Mouse (Mus musculus) CH12.LX (cell line): ENCODE measurements at regions not wholly inside any gene's neighbourhood (a gene's known extent, or its start where the extent isn't known, plus 50 kb on each side); places are given as distances from the start of the nearest gene placed in this dataset.

Experiments
- DNase-seq: peaks from one replicate; pipeline ENCODE4 v3.0.0-alpha.2; 2013; ENCODE audit errors: extremely low read depth
- H3K27ac ChIP-seq: 2 replicates; pipeline ENCODE4 v1.5.1; 2012; ENCODE audit warnings: low read depth, mild to moderate bottlenecking, control low read depth, moderate library complexity; ENCODE audit not compliant: insufficient read depth
- H3K27me3 ChIP-seq: replicated peaks from 2 replicates; pipeline ENCODE3; 2012; ENCODE audit warnings: inconsistent platforms
- H3K36me3 ChIP-seq, 2 experiments: replicated peaks in 1 of 2; 2 replicates each; pipeline versions ENCODE3 to v1.6.1; 2012; ENCODE audit warnings: inconsistent platforms in 1 of 2, low read length in 1 of 2, mild to moderate bottlenecking in 1 of 2, mixed read lengths in 1 of 2, moderate library complexity in 1 of 2; ENCODE audit not compliant: control insufficient read depth in 1 of 2, insufficient read depth in 1 of 2
- H3K4me1 ChIP-seq, 2 experiments: 2 replicates each; pipeline ENCODE4 v1.6.1; 2012; ENCODE audit warnings: inconsistent platforms in 1 of 2, moderate library complexity in 1 of 2; ENCODE audit not compliant: insufficient read depth in 2 of 2, control insufficient read depth in 1 of 2
- H3K4me2 ChIP-seq: 2 replicates; pipeline ENCODE4 v1.6.1; 2012; ENCODE audit warnings: low read depth, mild to moderate bottlenecking, control low read depth; ENCODE audit not compliant: poor library complexity, insufficient read depth, severe bottlenecking
- H3K4me3 ChIP-seq, 3 experiments: fragments of 150-350 bp in 1 of 3; sonication (generic) in 1 of 3; replicated peaks in 1 of 3; 2 replicates each; pipeline versions ENCODE3 to v1.5.1; 2011 to 2012; ENCODE audit warnings: low read depth in 2 of 3, low read length in 2 of 3, mild to moderate bottlenecking in 2 of 3, moderate library complexity in 2 of 3, control low read depth in 1 of 3, improper control_type of control experiment in 1 of 3, inconsistent platforms in 1 of 3, mixed read lengths in 1 of 3; ENCODE audit not compliant: poor library complexity in 1 of 3
- H3K79me2 ChIP-seq: replicated peaks from 2 replicates; pipeline ENCODE4 v1.6.1; 2012; ENCODE audit warnings: mild to moderate bottlenecking, moderate library complexity; ENCODE audit not compliant: control insufficient read depth, poor library complexity, insufficient read depth, severe bottlenecking; ENCODE audit errors: extremely low read depth
- H3K9ac ChIP-seq: 2 replicates; pipeline ENCODE4 v1.6.1; 2012; ENCODE audit warnings: low read depth, mild to moderate bottlenecking, control low read depth, moderate library complexity; ENCODE audit not compliant: insufficient read depth
- H3K9me3 ChIP-seq: replicated peaks from 2 replicates; pipeline ENCODE3; 2012; ENCODE audit warnings: low read length, inconsistent platforms, mixed read lengths
- BHLHE40 ChIP-seq: IDR thresholded peaks from 2 replicates; pipeline ENCODE4 v1.6.1; 2011; ENCODE audit warnings: mild to moderate bottlenecking, low read depth, low read length, improper control_type of control experiment
- CHD2 ChIP-seq: IDR thresholded peaks from 2 replicates; pipeline ENCODE4 v1.6.1; 2011; ENCODE audit warnings: low read length, improper control_type of control experiment
- CTCF ChIP-seq, 2 experiments: IDR thresholded peaks in 1 of 2; conservative IDR thresholded peaks in 1 of 2; 2 replicates each; pipeline ENCODE4 v1.5.1; 2011 to 2012; ENCODE audit warnings: low read depth in 2 of 2, low read length in 2 of 2, improper control_type of control experiment in 1 of 2, inconsistent platforms in 1 of 2, mild to moderate bottlenecking in 1 of 2, moderate library complexity in 1 of 2
- E2F4 ChIP-seq: IDR thresholded peaks from 2 replicates; pipeline ENCODE4 v1.6.1; 2011; ENCODE audit warnings: low read depth, low read length, improper control_type of control experiment; ENCODE audit not compliant: insufficient replicate concordance
- ELF1 ChIP-seq: IDR thresholded peaks from 2 replicates; pipeline ENCODE4 v1.6.1; 2014; ENCODE audit warnings: low read depth, mild to moderate bottlenecking, inconsistent platforms, low read length, improper control_type of control experiment
- EP300 ChIP-seq: IDR thresholded peaks from 2 replicates; pipeline ENCODE4 v1.6.1; 2011; ENCODE audit warnings: low read length, improper control_type of control experiment
- ETS1 ChIP-seq: conservative IDR thresholded peaks from 2 replicates; pipeline ENCODE4 v1.6.1; 2012; ENCODE audit warnings: low read depth, mild to moderate bottlenecking, inconsistent platforms, low read length, improper control_type of control experiment, moderate library complexity
- HCFC1 ChIP-seq: IDR thresholded peaks from 2 replicates; pipeline ENCODE4 v1.6.1; 2012; ENCODE audit warnings: low read depth, mild to moderate bottlenecking, inconsistent platforms, low read length, improper control_type of control experiment
- IRF4 ChIP-seq: IDR thresholded peaks from 2 replicates; pipeline ENCODE4 v1.6.1; 2014; ENCODE audit warnings: low read depth, mild to moderate bottlenecking, inconsistent platforms, low read length, improper control_type of control experiment
- JUN ChIP-seq: IDR thresholded peaks from 2 replicates; pipeline ENCODE4 v1.6.1; 2011; ENCODE audit warnings: low read depth, mild to moderate bottlenecking, low read length, improper control_type of control experiment, moderate library complexity; ENCODE audit not compliant: insufficient read depth
- JUND ChIP-seq: conservative IDR thresholded peaks from 2 replicates; pipeline ENCODE4 v1.6.1; 2011; ENCODE audit warnings: low read depth, low read length, improper control_type of control experiment
- KAT2A ChIP-seq: IDR thresholded peaks from 2 replicates; pipeline ENCODE4 v1.6.1; 2012; ENCODE audit warnings: low read length, improper control_type of control experiment, inconsistent platforms; ENCODE audit not compliant: insufficient replicate concordance
- MAZ ChIP-seq: IDR thresholded peaks from 2 replicates; pipeline ENCODE4 v1.6.1; 2012; ENCODE audit warnings: low read depth, mild to moderate bottlenecking, inconsistent platforms, low read length, improper control_type of control experiment, moderate library complexity
- MEF2A ChIP-seq: IDR thresholded peaks from 2 replicates; pipeline ENCODE4 v1.6.1; 2014; ENCODE audit warnings: low read depth, mild to moderate bottlenecking, inconsistent platforms, low read length, improper control_type of control experiment, borderline replicate concordance
- MXI1 ChIP-seq: IDR thresholded peaks from 2 replicates; pipeline ENCODE4 v1.6.1; 2011; ENCODE audit warnings: mild to moderate bottlenecking, low read depth, low read length, improper control_type of control experiment
- NELFE ChIP-seq: IDR thresholded peaks from 2 replicates; pipeline ENCODE4 v1.6.1; 2011; ENCODE audit warnings: low read depth, low read length, improper control_type of control experiment
- POLR2A ChIP-seq: IDR thresholded peaks from 2 replicates; pipeline ENCODE4 v1.6.1; 2011; ENCODE audit warnings: low read depth, mild to moderate bottlenecking, improper control_type of control experiment, low read length
- RAD21 ChIP-seq: IDR thresholded peaks from 2 replicates; pipeline ENCODE4 v1.6.1; 2011; ENCODE audit warnings: low read depth, mild to moderate bottlenecking, low read length, improper control_type of control experiment, moderate library complexity
- RCOR1 ChIP-seq: conservative IDR thresholded peaks from 2 replicates; pipeline ENCODE4 v1.6.1; 2012; ENCODE audit warnings: low read depth, mild to moderate bottlenecking, inconsistent platforms, low read length, improper control_type of control experiment
- SIN3A ChIP-seq: IDR thresholded peaks from 2 replicates; pipeline ENCODE4 v1.6.1; 2012; ENCODE audit warnings: low read length, improper control_type of control experiment, inconsistent platforms
- SMC3 ChIP-seq: IDR thresholded peaks from 2 replicates; pipeline ENCODE4 v1.6.1; 2011; ENCODE audit warnings: low read depth, low read length, improper control_type of control experiment
- TCF12 ChIP-seq: IDR thresholded peaks from 2 replicates; pipeline ENCODE4 v1.6.1; 2014; ENCODE audit warnings: low read depth, mild to moderate bottlenecking, inconsistent platforms, low read length, improper control_type of control experiment
- USF2 ChIP-seq: conservative IDR thresholded peaks from 2 replicates; pipeline ENCODE4 v1.6.1; 2011; ENCODE audit warnings: low read depth, low read length, improper control_type of control experiment
- ZC3H11A ChIP-seq: IDR thresholded peaks from 2 replicates; pipeline ENCODE4 v1.6.1; 2012; ENCODE audit warnings: low read depth, mild to moderate bottlenecking, inconsistent platforms, low read length, improper control_type of control experiment
- ZMIZ1 ChIP-seq: IDR thresholded peaks from 2 replicates; pipeline ENCODE4 v1.6.1; 2012; ENCODE audit warnings: low read depth, mild to moderate bottlenecking, inconsistent platforms, low read length, improper control_type of control experiment
- dilution Hi-C: fragments of 300-500 bp; cut with MboI; formaldehyde crosslinking; loops from 2 replicates; pipeline ENCODE4 v1.14.3; 2020; ENCODE audit warnings: low sequenced_read_pairs; ENCODE audit not compliant: extremely low pct_unique_long_range_greater_than_20kb, extremely low pct_ligation_motif_present
- in situ Hi-C: fragments of 300-500 bp; cut with MboI; formaldehyde crosslinking; loops from 3 replicates; pipeline ENCODE4 v1.14.3; 2019; ENCODE audit warnings: low sequenced_read_pairs, low pct_ligation_motif_present, low pct_unique_long_range_greater_than_20kb, mixed read lengths

DNA sequence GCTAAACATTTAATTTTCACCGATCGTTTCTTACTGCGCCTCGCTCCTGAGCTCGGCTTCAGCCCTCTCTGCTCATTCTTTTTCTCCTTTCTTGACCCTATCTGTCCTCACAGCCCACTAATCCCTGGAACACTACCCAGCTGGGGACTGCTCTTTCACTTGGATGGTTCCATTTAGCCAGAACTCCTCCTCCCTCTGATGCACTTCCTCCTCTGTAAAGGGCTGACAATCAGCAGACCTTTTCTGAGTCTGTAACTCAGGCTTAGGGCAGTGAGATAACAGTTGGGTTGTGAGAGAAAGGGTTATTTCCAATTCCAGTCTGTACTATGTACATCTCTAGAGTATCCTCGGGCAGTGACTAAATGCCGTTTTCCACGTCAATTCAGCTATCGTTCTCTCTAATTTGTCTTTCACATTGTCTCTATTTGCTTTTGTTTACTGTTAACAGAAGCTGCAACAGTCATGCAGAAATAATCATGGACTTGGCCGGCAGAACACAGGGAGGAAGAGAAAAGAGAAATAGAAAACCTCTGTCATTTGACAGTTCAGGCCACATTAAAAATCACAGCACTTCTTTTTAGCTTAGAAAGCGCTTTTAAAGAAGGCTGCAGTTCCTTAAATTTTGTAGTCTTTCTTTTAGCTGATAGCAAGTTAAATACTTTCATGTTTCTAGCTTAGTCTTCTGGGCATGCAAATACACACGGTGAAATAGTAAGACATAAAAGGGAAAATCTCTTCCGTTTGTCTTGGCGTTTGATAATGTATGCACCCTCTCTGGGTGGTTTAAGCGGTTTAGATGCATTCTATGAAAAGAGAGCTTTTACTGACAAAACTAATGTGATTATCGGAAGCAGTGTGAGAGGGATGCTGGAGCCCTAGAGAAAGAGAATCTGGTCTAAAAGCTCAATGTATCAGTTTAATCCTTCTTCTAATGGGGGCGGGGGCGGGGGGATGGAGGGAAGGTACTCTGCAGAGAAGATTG is 94.7 kb upstream of the Fam181b start:
- H3K27ac ChIP-seq = no peak overlapping the region
- dilution Hi-C loops = no loop called here
- TF ChIP-seq JUND (no peak), CHD2 (no peak), MEF2A (no peak), ZMIZ1 (no peak), BHLHE40 (no peak), E2F4 (no peak), NELFE (no peak)
- H3K27me3 ChIP-seq = no peaks in the 10 kb centered on the region
- no peaks in the 10 kb centered on the region for H3K36me3 ChIP-seq
- H3K79me2 ChIP-seq = no peaks in the 10 kb centered on the region
- peak overlapping the region; percentile 9; the same call in 1 of the 2 replicates for H3K4me2 ChIP-seq
- H3K9me3 ChIP-seq = no peaks in the 10 kb centered on the region
- no peak for DNase-seq
- no peak overlapping the region for H3K9ac ChIP-seq
- H3K4me3 ChIP-seq = no peak overlapping the region
- in situ Hi-C loops = no loop called here
- H3K4me1 ChIP-seq = no peaks in the 10 kb centered on the region

DNA sequence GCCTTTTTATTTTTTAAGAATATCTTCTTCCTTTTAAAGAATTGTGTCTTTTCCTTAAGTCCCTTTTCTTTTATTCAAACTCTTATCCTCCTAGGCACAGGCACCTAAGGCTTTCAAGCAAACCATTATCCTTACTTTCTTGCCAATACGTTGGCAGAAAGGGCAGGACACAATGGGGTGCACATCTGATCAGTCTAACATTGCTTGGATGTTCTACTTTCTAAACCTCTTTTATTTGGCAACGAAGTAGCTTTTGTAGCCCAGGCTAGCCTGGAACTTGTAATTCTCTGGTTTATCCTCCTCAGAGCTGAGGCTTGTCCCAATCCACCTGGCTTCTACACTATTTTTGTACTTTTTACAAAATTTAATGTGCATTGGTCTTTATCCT is 94.0 kb upstream of the Fam181b start:
- no peak overlapping the region for H3K4me2 ChIP-seq
- H3K9me3 ChIP-seq = no peaks in the 10 kb centered on the region
- no peaks in the 10 kb centered on the region for H3K36me3 ChIP-seq
- no peak for DNase-seq
- H3K4me3 ChIP-seq = no peak overlapping the region
- no peak overlapping the region for H3K27ac ChIP-seq
- H3K4me1 ChIP-seq = no peaks in the 10 kb centered on the region
- H3K79me2 ChIP-seq = no peaks in the 10 kb centered on the region
- no peaks in the 10 kb centered on the region for H3K27me3 ChIP-seq
- no peak overlapping the region for H3K9ac ChIP-seq
- dilution Hi-C loops = no loop called here
- no peak for TF ChIP-seq KAT2A
- TF ChIP-seq MXI1 = no peak
- TF ChIP-seq ETS1 = no peak
- TF ChIP-seq HCFC1 = no peak
- TF ChIP-seq USF2 = no peak
- TF ChIP-seq MAZ = no peak
- TF ChIP-seq JUN = no peak
- no peak for TF ChIP-seq SIN3A
- no peak for TF ChIP-seq RCOR1
- TF ChIP-seq POLR2A = no peak
- TF ChIP-seq RAD21 = no peak
- TF ChIP-seq ZMIZ1 = no peak
- TF ChIP-seq ELF1 = no peak
- no peak for TF ChIP-seq IRF4
- no peak for TF ChIP-seq SMC3
- TF ChIP-seq TCF12 = no peak
- no peak for TF ChIP-seq ZC3H11A
- no peak for TF ChIP-seq EP300
- TF ChIP-seq CTCF (conservative IDR thresholded peaks at IDR 0.05 in 1 of 2, IDR thresholded peaks at IDR 0.05 in 1 of 2; ENCODE audit: low read depth in 2 of 2, low read length in 2 of 2) = no peak
- TF ChIP-seq NELFE = no peak
- TF ChIP-seq, all 38 proteins: peak for 0
- in situ Hi-C loops = no loop called here
